Mouse (Mus musculus) spleen, adult 2 months (tissue): ENCODE measurements around the gene Asb6. TPM values are rescaled to one million over a fixed set of nuclear protein-coding genes. Genes with fewer than 3 reads are reported as not detected.

Experiments
- DNase-seq, 2 experiments: peaks; one replicate each; pipeline versions ENCODE4 v3.0.0 to v3.0.0-alpha.2; 2012 to 2021; ENCODE audit warnings: low spot score in 2 of 2, low read depth in 1 of 2
- H3K27ac ChIP-seq: fragments of 200-500 bp; 2 replicates; pipeline ENCODE4 v1.5.1; 2012; ENCODE audit warnings: low read length, inconsistent platforms; ENCODE audit not compliant: insufficient read depth
- H3K27me3 ChIP-seq: fragments of 200-500 bp; 2 replicates; pipeline ENCODE4 v1.6.1; 2012; ENCODE audit warnings: mild to moderate bottlenecking, moderate library complexity, low read length, inconsistent platforms; ENCODE audit not compliant: control insufficient read depth, insufficient read depth
- H3K36me3 ChIP-seq: fragments of 200-500 bp; 2 replicates; pipeline ENCODE4 v1.6.1; 2012; ENCODE audit warnings: mild to moderate bottlenecking, low read length, inconsistent platforms; ENCODE audit not compliant: control insufficient read depth, insufficient read depth
- H3K4me1 ChIP-seq: fragments of 200-500 bp; 2 replicates; pipeline ENCODE4 v1.6.1; 2011; ENCODE audit warnings: inconsistent platforms; ENCODE audit not compliant: control insufficient read depth, insufficient read depth, insufficient read length
- H3K4me3 ChIP-seq: fragments of 200-500 bp; 2 replicates; pipeline ENCODE4 v1.5.1; 2011; ENCODE audit warnings: mild to moderate bottlenecking, inconsistent platforms; ENCODE audit not compliant: insufficient read depth, insufficient read length; ENCODE audit errors: extremely low read depth
- CTCF ChIP-seq: fragments of 200-500 bp; IDR thresholded peaks from 2 replicates; pipeline ENCODE4 v1.5.1; 2011; ENCODE audit warnings: mild to moderate bottlenecking, inconsistent platforms; ENCODE audit not compliant: insufficient read depth, insufficient read length, insufficient replicate concordance; ENCODE audit errors: extremely low read depth
- POLR2A ChIP-seq: fragments of 200-500 bp; IDR thresholded peaks from 2 replicates; pipeline ENCODE4 v1.6.1; 2011; ENCODE audit warnings: low read depth, low read length, inconsistent platforms
- WGBS: fragments of 180-500 bp; shearing (Covaris S2); methylation state at CpG from one replicate; pipeline ENCODE4 v1.1.7; 2018; 5-methylcytosine and 5-hydroxymethylcytosine counted together
- polyA plus RNA-seq: library from polyadenylated mRNA; depleted of rRNA; stranded (reverse); fragments of >200 nt; gene quantifications from 2 replicates; pipeline ENCODE4 v1.2.3, GENCODE M21; 2012; rRNA removed

The Asb6 gene
- polyA plus RNA-seq: 51.5 and 61.7 TPM in 2 replicates

- 75% methylated on average over 4 of the region's 4 CpGs for WGBS
- no peak within 1 kb of the TSS for H3K4me3 ChIP-seq
- H3K27me3 ChIP-seq: no peaks in the 10 kb centered on the region
- H3K4me1 ChIP-seq: peaks cover 7% of the 10 kb centered on the region; the same call in 1 of the 2 replicates
- no peak within 1 kb of the TSS for H3K27ac ChIP-seq
- TF ChIP-seq POLR2A (no peak), CTCF (no peak)
- no peak for DNase-seq
- H3K36me3 ChIP-seq: peaks cover 5% of the 10 kb centered on the region; the same call in 1 of the 2 replicates
Observed at GRCm38 (mm10) chr2:30830283-30830795, at the start of gene Asb6. Gene Asb6 (minus strand): TSS chr2:30830333.

- H3K4me1 ChIP-seq: no peaks in the 10 kb centered on the region
- no peaks in the 10 kb centered on the region for H3K27me3 ChIP-seq
- no peak for DNase-seq
- H3K36me3 ChIP-seq: no peaks in the 10 kb centered on the region
- no peak overlapping the region for H3K27ac ChIP-seq
- no peak overlapping the region for H3K4me3 ChIP-seq
- WGBS: 92% methylated on average over 15 of the region's 15 CpGs
- TF ChIP-seq CTCF: no peak
- TF ChIP-seq POLR2A: no peak
Observed at GRCm38 (mm10) chr2:30879481-30879880, 49.3 kb upstream of the Asb6 start.

GRCm38 (mm10) chr2:30875621-30876432 lies 45.7 kb upstream of the Asb6 start:
- Histone ChIP-seq H3K27ac (0 out of 2 replicates have a peak overlapping the region, but pooled peaks have one; percentile 23), H3K27me3 (no peaks in the 10 kb centered on the region), H3K36me3 (no peaks in the 10 kb centered on the region), H3K4me3 (no peak overlapping the region), H3K4me1 (no peaks in the 10 kb centered on the region)
- 74% methylated on average over 11 of the region's 11 CpGs for WGBS
- TF ChIP-seq POLR2A (no peak), CTCF (no peak)
- no peak for DNase-seq

- 78% methylated on average over 7 of the region's 7 CpGs for WGBS
- TF ChIP-seq POLR2A (no peak), CTCF (no peak)
Observed at GRCm38 (mm10) chr2:30875096-30875495, 45.0 kb upstream of the Asb6 start.

GRCm38 (mm10) chr2:30874445-30874844 lies 44.3 kb upstream of the Asb6 start:
- WGBS: 77% methylated on average over 10 of the region's 10 CpGs
- Histone ChIP-seq H3K4me1 (no peaks in the 10 kb centered on the region), H3K36me3 (no peaks in the 10 kb centered on the region), H3K27ac (no peak overlapping the region), H3K4me3 (no peak overlapping the region), H3K27me3 (no peaks in the 10 kb centered on the region)
- TF ChIP-seq POLR2A (no peak), CTCF (no peak)
- DNase-seq: no peak

More at GRCm38 (mm10) chr2:30875096-30875495, 45.0 kb upstream of the Asb6 start:
- Histone ChIP-seq H3K27ac (no peak overlapping the region), H3K4me3 (no peak overlapping the region), H3K4me1 (no peaks in the 10 kb centered on the region), H3K36me3 (no peaks in the 10 kb centered on the region), H3K27me3 (no peaks in the 10 kb centered on the region)
- DNase-seq: no peak

- Histone ChIP-seq H3K4me1 (no peaks in the 10 kb centered on the region), H3K4me3 (no peak overlapping the region), H3K27me3 (no peaks in the 10 kb centered on the region), H3K27ac (no peak overlapping the region), H3K36me3 (no peaks in the 10 kb centered on the region)
- no peak for TF ChIP-seq CTCF
- no peak for TF ChIP-seq POLR2A
- 85% methylated on average over 6 of the region's 6 CpGs for WGBS
- no peak for DNase-seq
Observed at GRCm38 (mm10) chr2:30872669-30873068, 42.5 kb upstream of the Asb6 start.

GRCm38 (mm10) chr2:30870863-30871262 lies 40.7 kb upstream of the Asb6 start:
- WGBS: 78% methylated on average over 8 of the region's 8 CpGs
- H3K27me3 ChIP-seq: no peaks in the 10 kb centered on the region

More at GRCm38 (mm10) chr2:30870863-30871262, 40.7 kb upstream of the Asb6 start:
- Histone ChIP-seq H3K27ac (no peak overlapping the region), H3K4me1 (no peaks in the 10 kb centered on the region), H3K4me3 (no peak overlapping the region), H3K36me3 (no peaks in the 10 kb centered on the region)
- TF ChIP-seq POLR2A (no peak), CTCF (no peak)
- DNase-seq: no peak
